Mouse (Mus musculus) lung, adult 18-20 months (tissue): ENCODE data around the gene Josd1.
"Not testable (repeated sequence)": the region's sequence is repeated elsewhere in the genome, so short reads cannot be mapped to it uniquely, and the experiment has no call there.

Source experiments
- DNase-seq, 2 experiments: peaks; one replicate each; pipeline ENCODE4 v3.0.0; 2022; ENCODE audit warnings: mixed read lengths in 2 of 2

Josd1 gene

GRCm38 (mm10) chr15:79691023-79691508 is 3.3 kb upstream of the Josd1 start:
- DNase-seq: peak in 1 of 2 experiments; percentile 45

- DNase-seq: peak; percentile 99
Measured at GRCm38 (mm10) chr15:79690426-79691022, 2.8 kb upstream of the Josd1 start, which contains the start of gene Gtpbp1. TSS of gene Gtpbp1 (plus strand) at chr15:79690845.

- DNase-seq: no peak
Measured at GRCm38 (mm10) chr15:79689662-79690425, 2.1 kb upstream of the Josd1 start.

- no peak for DNase-seq
Measured at GRCm38 (mm10) chr15:79688268-79688956, 693 bp upstream of the Josd1 start.

- DNase-seq: no peak
Measured at GRCm38 (mm10) chr15:79687175-79687574, 544 bp downstream of the Josd1 start.

GRCm38 (mm10) chr15:79686046-79686869 is 1.5 kb downstream of the Josd1 start:
- no peak for DNase-seq

- DNase-seq: peak in 1 of 2 experiments; percentile 22
Measured at GRCm38 (mm10) chr15:79685141-79685641, 2.5 kb downstream of the Josd1 start.

GRCm38 (mm10) chr15:79684616-79685015 is 3.1 kb downstream of the Josd1 start:
- DNase-seq: no peak

- DNase-seq: peak in 1 of 2 experiments; percentile 29
Measured at GRCm38 (mm10) chr15:79683707-79684465, 3.8 kb downstream of the Josd1 start.

GRCm38 (mm10) chr15:79683146-79683545 is 4.6 kb downstream of the Josd1 start:
- peak in 1 of 2 experiments; percentile 34 for DNase-seq

- no peak for DNase-seq
Measured at GRCm38 (mm10) chr15:79681973-79682372, 5.7 kb downstream of the Josd1 start.

- DNase-seq: no peak
Measured at GRCm38 (mm10) chr15:79677936-79678335, 9.8 kb downstream of the Josd1 start.

- DNase-seq: not testable (repeated sequence)
Measured at GRCm38 (mm10) chr15:79671828-79672348, 15.8 kb downstream of the Josd1 start.

GRCm38 (mm10) chr15:79670972-79671299 is 16.8 kb downstream of the Josd1 start:
- DNase-seq: no peak

- DNase-seq: peak; percentile 89 to 92
Measured at GRCm38 (mm10) chr15:79670249-79670971, 17.3 kb downstream of the Josd1 start, which contains the start of gene Tomm22. TSS of gene Tomm22 (plus strand) at chr15:79670861.

GRCm38 (mm10) chr15:79669195-79669594 is 18.5 kb downstream of the Josd1 start:
- peak; percentile 22 to 63 for DNase-seq

- no peak for DNase-seq
Measured at GRCm38 (mm10) chr15:79664666-79665065, 23.1 kb downstream of the Josd1 start.

- peak in 1 of 2 experiments; percentile 16 for DNase-seq
Measured at GRCm38 (mm10) chr15:79661852-79662251, 25.9 kb downstream of the Josd1 start.

GRCm38 (mm10) chr15:79658531-79659375 is 29.0 kb downstream of the Josd1 start, which contains the start of the genes Fam227a and Cby1:
TSS of gene Fam227a (minus strand) at chr15:79658956.
TSS of gene Cby1 (plus strand) at chr15:79659199.
- DNase-seq: peak; percentile 94 to 95
